Mouse (Mus musculus): ENCODE data around the gene Mdga2.

Gene Mdga2

GRCm38 (mm10) chr12:66648605-66649552, 573.5 kb downstream of the Mdga2 start:
- DNase-seq: no peak

GRCm38 (mm10) chr12:66640408-66640807, 581.9 kb downstream of the Mdga2 start:
- no peak for DNase-seq

GRCm38 (mm10) chr12:66619944-66620343, 602.4 kb downstream of the Mdga2 start:
- no peak for DNase-seq

- DNase-seq: no peak
Observed at GRCm38 (mm10) chr12:66591617-66592230, 630.6 kb downstream of the Mdga2 start.

- DNase-seq: no peak
Observed at GRCm38 (mm10) chr12:66565396-66565795, 657.0 kb downstream of the Mdga2 start.

- DNase-seq: no peak
Observed at GRCm38 (mm10) chr12:66556846-66557245, 665.5 kb downstream of the Mdga2 start.

- DNase-seq: no peak
Observed at GRCm38 (mm10) chr12:66556178-66556820, 666.0 kb downstream of the Mdga2 start.

GRCm38 (mm10) chr12:66524973-66525372, 697.4 kb downstream of the Mdga2 start:
- DNase-seq: no peak

GRCm38 (mm10) chr12:66499258-66499657, 723.1 kb downstream of the Mdga2 start:
- no peak for DNase-seq

GRCm38 (mm10) chr12:66470868-66471267, 751.5 kb downstream of the Mdga2 start:
- DNase-seq: no peak

- no peak for DNase-seq
Observed at GRCm38 (mm10) chr12:66470243-66470863, 752.0 kb downstream of the Mdga2 start.

- DNase-seq: no peak
Observed at GRCm38 (mm10) chr12:66465516-66465915, 756.8 kb downstream of the Mdga2 start.

- DNase-seq: no peak
Observed at GRCm38 (mm10) chr12:66443340-66443739, 779.0 kb downstream of the Mdga2 start.
